Mouse (Mus musculus) heart, postnatal 36 days (tissue): Measurements from ENCODE around the gene Noc2l. TPM values are rescaled to one million over a fixed set of nuclear protein-coding genes. Genes with fewer than 3 reads are reported as not detected.

ENCODE experiments used
- DNase-seq, 2 experiments: peaks; one replicate each; pipeline ENCODE4 v3.0.0; 2021 to 2022
- intact Hi-C: fragments of 180-260 bp; cut with DNase I; formaldehyde crosslinking; loops from one replicate; pipeline ENCODE4 v1.15.1; 2025
- microRNA-seq, 2 experiments: library from miRNA; unstranded; fragments of <30 nt; microRNA quantifications; one replicate each; pipeline ENCODE4 v1.2.0; 2021; ENCODE audit warnings: borderline number of aligned reads in 2 of 2
- total RNA-seq, 2 experiments: library from RNA; stranded (reverse); gene quantifications; 2 replicates each; pipeline ENCODE4 v1.2.3; 2021

The Noc2l gene
- total RNA-seq, 2 experiments from 2014 or later, result 25.0 to 25.9 TPM

DNA sequence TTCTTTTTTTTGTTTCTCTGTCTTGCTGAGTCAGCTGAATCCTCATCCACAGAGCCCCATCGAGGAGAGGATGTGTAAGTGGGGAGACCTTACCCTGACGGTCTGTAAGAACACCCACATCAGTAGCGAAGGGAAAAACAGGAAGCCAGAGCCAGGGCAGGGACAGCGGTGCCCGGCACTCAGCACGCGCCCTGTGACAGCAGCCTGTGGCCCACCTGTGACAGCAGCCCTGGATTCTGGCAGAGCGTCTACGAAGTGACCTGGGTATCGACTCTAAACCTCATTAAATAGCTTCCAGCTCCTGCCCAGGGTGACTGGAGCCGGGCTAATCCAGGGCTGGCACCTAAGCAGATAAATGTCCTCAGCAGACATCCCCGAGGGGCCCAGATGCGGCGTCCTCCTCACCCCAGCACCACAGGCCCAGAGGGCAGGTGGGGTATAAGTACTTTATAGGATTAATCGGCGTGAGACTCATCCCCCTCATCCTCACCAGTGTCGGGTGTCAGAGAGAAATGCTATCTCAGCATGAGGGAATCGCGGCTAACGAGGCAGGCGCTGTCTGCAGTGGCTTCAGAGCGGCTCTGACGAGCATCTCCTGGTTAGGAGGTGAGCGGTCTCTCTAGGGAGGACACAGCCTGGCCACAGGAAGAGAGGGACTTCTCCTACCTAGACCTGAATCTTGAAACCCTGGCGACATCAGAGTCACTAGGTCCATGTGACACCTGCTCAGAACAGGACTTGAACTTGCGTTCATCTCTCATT, 19.4 kb downstream of the Noc2l start, which contains the start of gene Samd11:
Samd11 (minus strand) TSS at position 580 of the 762 bp plus-strand sequence.
- intact Hi-C loops, result no loop called here
- DNase-seq, result no peak

Small RNA genes lying within 50 kb of the gene (microRNA-seq; reads per million reads assigned to microRNA genes)
- 0.67 to 7.2 reads per million in 2 experiments for gene Mir7658

Other genes with a start within 250 kb of the Noc2l start
- gene B3galt6, start 243.4 kb upstream of the Noc2l start, total RNA-seq, result 1 to 10 TPM; 2.2 to 2.4 TPM
- 10 to 100 TPM; 77.9 to 89.1 TPM for gene Sdf4, start 243.1 kb upstream of the Noc2l start, total RNA-seq
- under 1 TPM; 0.27 to 0.39 TPM for gene Tnfrsf4, start 222.2 kb upstream of the Noc2l start, total RNA-seq
- gene Tnfrsf18, start 209.8 kb upstream of the Noc2l start, total RNA-seq, result not detected
- gene Ttll10, start 176.6 kb upstream of the Noc2l start, total RNA-seq, result not detected
- 1 to 10 TPM; 3.0 TPM for gene 9430015G10Rik, start 126.0 kb upstream of the Noc2l start, total RNA-seq
- under 1 TPM in 1 of 2 experiments, not detected in 1; 0.11 TPM for gene Rnf223, start 105.5 kb upstream of the Noc2l start, total RNA-seq
- 10 to 100 TPM; 34.8 to 42.1 TPM for gene Agrn, start 38.5 kb upstream of the Noc2l start, total RNA-seq
- gene Isg15, start 35.2 kb upstream of the Noc2l start, total RNA-seq, result 1 to 10 TPM; 3.5 to 7.0 TPM
- gene AW011738, start 32.7 kb upstream of the Noc2l start, total RNA-seq, result 1 to 10 TPM; 7.7 to 8.4 TPM
- gene Perm1, start 20.1 kb upstream of the Noc2l start, total RNA-seq, result 100 to 1,000 TPM; 208 to 223 TPM
- 10 to 100 TPM in 1 of 2 experiments, 1 to 10 TPM in 1; 9.2 to 10.2 TPM for gene Plekhn1, start 1.2 kb upstream of the Noc2l start, total RNA-seq
- not detected for gene Samd11, start 19.6 kb downstream of the Noc2l start, total RNA-seq
- not detected for gene Vmn2r-ps159, start 95.1 kb downstream of the Noc2l start, total RNA-seq